12 mouse cellular contexts compared by ENCODE assay signal in the genomic region with DNA sequence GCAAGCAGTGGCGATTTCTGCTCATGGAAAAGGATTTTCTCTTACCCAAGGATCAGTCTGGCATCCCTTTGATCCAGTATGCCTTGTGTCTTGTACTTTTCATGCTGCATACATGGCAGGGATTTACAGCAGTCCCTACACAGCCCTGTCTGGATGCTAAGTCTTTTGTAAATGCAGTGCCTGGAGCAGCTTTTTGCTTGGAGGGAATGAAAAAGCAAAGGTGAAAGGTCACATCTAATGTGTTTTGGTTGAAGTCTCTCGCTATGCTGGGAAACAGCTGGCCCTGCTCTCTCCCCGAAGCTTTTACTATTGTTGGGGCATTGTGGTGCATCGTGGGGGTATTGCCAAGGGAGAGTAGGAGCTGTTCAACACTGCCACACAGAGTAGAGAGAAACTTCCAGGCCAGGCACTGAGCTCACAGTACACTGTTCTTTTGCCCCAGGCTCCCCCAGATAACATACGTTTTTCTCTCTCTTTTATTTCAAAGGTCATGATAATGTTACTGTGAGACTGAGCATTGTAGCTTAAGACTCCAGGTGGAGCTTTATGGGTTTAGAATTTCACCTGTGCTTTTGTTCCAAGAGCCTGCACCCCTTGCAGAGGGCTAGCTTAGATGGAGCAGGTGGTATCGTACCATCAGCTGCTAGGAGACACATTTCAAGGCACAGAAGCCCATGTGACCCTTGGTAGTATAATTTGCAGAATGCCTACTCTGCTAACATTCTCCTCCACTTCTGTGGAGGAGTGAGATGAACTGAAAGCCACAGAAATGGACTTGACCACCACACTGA.
DNase-seq lines count a peak whose midpoint lies in the region; ATAC-seq lines count a peak whose summit lies in the region.
"Had no signal": no experiment of that assay in that cellular context is flagged by ENCODE, and none has a peak within 500 bp of the region (broad histone marks: within the 10 kb centered on the region; RNA-seq: fewer than 3 reads in every experiment).

No protein-coding gene starts in this region.

- no peaks in the 10 kb centered on the region for H3K9me3 ChIP-seq in embryonic facial prominence, embryonic 14.5 days (ENCODE audit: control insufficient read depth, low read length)
- no peaks in the 10 kb centered on the region for H3K9me3 ChIP-seq in neural tube, embryonic 13.5 days
- H3K9me3 ChIP-seq: embryonic facial prominence, embryonic 13.5 days; limb, embryonic 13.5 days had no signal

- no peak overlapping the region for H3K4me2 ChIP-seq in embryonic facial prominence, embryonic 14.5 days (ENCODE audit: low read depth, low read length)
- no peak overlapping the region for H3K4me2 ChIP-seq in neural tube, embryonic 13.5 days
- H3K4me2 ChIP-seq: embryonic facial prominence, embryonic 13.5 days; limb, embryonic 13.5 days had no signal

- no peak overlapping the region for H3K9ac ChIP-seq in embryonic facial prominence, embryonic 14.5 days (ENCODE audit: low read depth, low read length)
- 0 out of 2 replicates have a peak overlapping the region, but pooled peaks have one; percentile 2 for H3K9ac ChIP-seq in neural tube, embryonic 13.5 days
- H3K9ac ChIP-seq: embryonic facial prominence, embryonic 13.5 days; limb, embryonic 13.5 days had no signal

- ATAC-seq in embryonic facial prominence, embryonic 14.5 days (ENCODE audit: low read depth): peak; percentile 61
- no peak for ATAC-seq in neural tube, embryonic 13.5 days (ENCODE audit: low read depth)

- H3K4me3 ChIP-seq in embryonic facial prominence, embryonic 14.5 days (ENCODE audit: low read depth, low read length): no peak overlapping the region
- H3K4me3 ChIP-seq in neural tube, embryonic 13.5 days: no peak overlapping the region
- H3K4me3 ChIP-seq: embryonic facial prominence, embryonic 13.5 days; limb, embryonic 13.5 days had no signal

- H3K27ac ChIP-seq in embryonic facial prominence, embryonic 14.5 days (replicated peaks; ENCODE audit: low read depth, low read length): no peak overlapping the region
- 0 out of 2 replicates have a peak overlapping the region, but pooled peaks have one; percentile 42 for H3K27ac ChIP-seq in neural tube, embryonic 13.5 days (replicated peaks)
- H3K27ac ChIP-seq: embryonic facial prominence, embryonic 13.5 days; limb, embryonic 13.5 days had no signal

- H3K4me1 ChIP-seq in embryonic facial prominence, embryonic 14.5 days (ENCODE audit: control insufficient read depth, insufficient read depth, low read length): peaks cover 24% of the 10 kb centered on the region
- peaks cover 49% of the 10 kb centered on the region for H3K4me1 ChIP-seq in neural tube, embryonic 13.5 days (replicated peaks)

- no peaks in the 10 kb centered on the region for H3K27me3 ChIP-seq in embryonic facial prominence, embryonic 14.5 days (replicated peaks; ENCODE audit: control insufficient read depth, insufficient read depth, low read length)
- H3K27me3 ChIP-seq in neural tube, embryonic 13.5 days: no peaks in the 10 kb centered on the region
- H3K27me3 ChIP-seq: embryonic facial prominence, embryonic 13.5 days; limb, embryonic 13.5 days had no signal

- peak; percentile 53 for DNase-seq in kidney, adult 9 months
- DNase-seq in kidney, adult 11 months: no peak
- peak; percentile 20 for DNase-seq in embryonic facial prominence, embryonic 14.5 days (ENCODE audit: low spot score)
- DNase-seq in kidney, postnatal 4 days: peak; percentile 36 to 62
- no peak for DNase-seq in frontal cortex, postnatal 36 days (ENCODE audit: low spot score in 2 of 2)
- no peak for DNase-seq in gastrocnemius, postnatal 10 days
- DNase-seq in spleen, adult 18-20 months: no peak
- DNase-seq: gastrocnemius, postnatal 14 days; right cerebral cortex, adult 18-20 months had no signal

- no peaks in the 10 kb centered on the region for H3K36me3 ChIP-seq in embryonic facial prominence, embryonic 14.5 days (ENCODE audit: control insufficient read depth, insufficient read depth, low read length)
- H3K36me3 ChIP-seq in neural tube, embryonic 13.5 days: no peaks in the 10 kb centered on the region
- H3K36me3 ChIP-seq: embryonic facial prominence, embryonic 13.5 days; limb, embryonic 13.5 days had no signal

- 27% methylated on average over 6 of the region's 6 CpGs for WGBS in embryonic facial prominence, embryonic 14.5 days
- 13% methylated on average over 6 of the region's 6 CpGs for WGBS in neural tube, embryonic 13.5 days

Comparison
In these comparisons a context has a peak if more than half of its experiments do, and no peak if none do; other contexts are left out.
1. DNase-seq: peak in kidney, adult 9 months (single experiment), embryonic facial prominence, embryonic 14.5 days (single experiment) and kidney, postnatal 4 days (2 of 2); none in kidney, adult 11 months (single experiment), frontal cortex, postnatal 36 days (0 of 2), gastrocnemius, postnatal 10 days (single experiment) and spleen, adult 18-20 months (0 of 2).